Mouse (Mus musculus): ENCODE measurements around the gene Klhdc10. TPM values are rescaled to one million over a fixed set of nuclear protein-coding genes. Genes with fewer than 3 reads are reported as not detected.

Klhdc10 gene
- 34.4 and 36.9 TPM in 2 replicates for polyA plus RNA-seq (2015; fragmentation: Nextera tagmentation; extraction: Ambion mirVana)

DNA sequence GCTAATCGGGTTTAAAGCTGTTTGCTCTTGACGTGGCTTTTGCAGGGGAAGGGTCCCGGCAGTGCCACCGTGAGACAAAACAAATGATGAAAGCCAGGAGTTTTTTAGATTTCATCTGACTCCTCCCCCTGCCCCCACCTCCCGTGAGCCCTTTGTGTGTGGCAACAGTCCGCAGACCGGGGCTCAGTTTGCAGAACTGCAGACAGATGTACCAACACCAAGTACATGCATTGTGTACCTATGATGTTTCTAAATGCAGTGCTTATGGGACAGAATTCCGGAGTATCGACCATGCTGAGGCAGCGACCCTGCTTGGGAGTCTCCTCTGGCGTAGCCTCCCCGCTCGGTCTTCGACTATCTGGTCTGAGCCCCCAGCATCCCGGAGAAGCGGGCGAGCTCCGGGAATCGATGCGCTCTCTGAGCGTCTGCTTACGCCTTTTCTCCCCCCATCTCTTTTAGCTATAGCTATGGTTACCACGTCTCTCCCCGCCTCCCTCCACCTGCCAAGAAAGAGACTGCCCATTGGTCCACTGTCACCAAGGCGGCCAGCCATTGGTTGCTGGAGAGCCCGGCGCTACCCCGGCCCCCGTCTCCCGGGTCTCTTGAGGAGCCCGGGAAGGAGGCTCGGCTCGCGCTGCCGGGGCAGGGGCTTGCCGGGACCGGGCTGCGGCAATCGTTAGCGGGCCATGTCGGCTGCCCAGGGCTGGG lies at the start of gene Klhdc10:
Klhdc10 (plus strand) TSS at position 561 of the 708 bp plus-strand sequence.
- peak; percentile 100 for ATAC-seq (ENCODE audit: low FRiP score, low read depth)
- WGBS, result under 1% methylated on average over 40 of the region's 41 CpGs
- H3K9me3 ChIP-seq, result no peaks in the 10 kb centered on the region
- peaks cover 21% of the 10 kb centered on the region for H3K4me1 ChIP-seq (replicated peaks)
- no peaks in the 10 kb centered on the region for H3K27me3 ChIP-seq
- H3K27ac ChIP-seq (replicated peaks), result peak within 1 kb of the TSS; percentile 94
- peak within 1 kb of the TSS; percentile 89 for H3K4me3 ChIP-seq
- H3K9ac ChIP-seq, result peak within 1 kb of the TSS; percentile 95
- no peaks in the 10 kb centered on the region for H3K36me3 ChIP-seq
- peak within 1 kb of the TSS; percentile 63 for H3K4me2 ChIP-seq

DNA sequence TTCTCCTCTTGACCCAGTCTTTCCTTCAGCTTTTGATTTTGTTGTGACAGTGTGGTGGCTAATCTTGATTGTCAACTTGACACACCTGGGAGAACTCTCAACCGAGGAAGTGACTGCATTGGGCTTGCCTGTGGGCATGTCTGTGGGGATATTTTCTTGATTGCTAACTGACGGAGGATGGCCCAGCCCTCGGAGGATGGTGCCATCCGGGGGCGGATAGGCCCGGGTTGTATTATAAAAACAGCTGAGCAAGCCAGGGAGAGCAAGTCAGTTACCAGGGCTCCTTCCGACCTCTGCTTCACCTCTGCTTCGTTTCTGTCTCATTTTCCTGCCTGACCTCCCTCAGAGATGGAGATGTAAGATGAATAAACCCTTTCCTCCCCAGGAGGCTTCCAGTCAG lies 48.9 kb upstream of the Klhdc10 start:
- no peak overlapping the region for H3K4me2 ChIP-seq
- H3K36me3 ChIP-seq, result no peaks in the 10 kb centered on the region
- H3K9ac ChIP-seq, result no peak overlapping the region
- no peaks in the 10 kb centered on the region for H3K4me1 ChIP-seq (replicated peaks)
- H3K27ac ChIP-seq (replicated peaks), result no peak overlapping the region
- no peak for ATAC-seq (ENCODE audit: low FRiP score, low read depth)
- 59% methylated on average over 8 of the region's 8 CpGs for WGBS
- H3K4me3 ChIP-seq, result no peak overlapping the region
- no peaks in the 10 kb centered on the region for H3K9me3 ChIP-seq
- H3K27me3 ChIP-seq, result no peaks in the 10 kb centered on the region

DNA sequence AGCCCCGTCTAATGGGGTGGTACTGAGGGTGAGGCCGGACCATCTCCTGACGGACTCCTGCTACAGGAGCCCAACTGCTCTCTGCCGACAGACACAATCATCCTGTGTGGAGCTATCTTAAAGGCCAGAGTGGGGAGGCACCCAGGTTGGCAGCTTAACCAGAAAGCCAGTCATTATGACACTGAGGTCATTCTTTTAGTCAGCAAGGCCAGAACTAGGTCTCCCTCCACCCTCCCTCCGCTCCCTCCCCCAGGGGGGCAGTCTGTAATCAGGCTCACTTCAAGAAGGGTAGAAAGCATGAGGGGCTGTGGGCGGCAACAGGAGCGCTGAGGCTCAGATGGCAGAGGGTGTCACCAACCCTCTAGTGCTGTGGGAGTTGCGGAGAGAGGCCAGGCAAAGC lies 48.0 kb upstream of the Klhdc10 start:
- WGBS, result 85% methylated on average over 8 of the region's 8 CpGs
- Histone ChIP-seq H3K9me3 (no peaks in the 10 kb centered on the region), H3K36me3 (no peaks in the 10 kb centered on the region)

DNA sequence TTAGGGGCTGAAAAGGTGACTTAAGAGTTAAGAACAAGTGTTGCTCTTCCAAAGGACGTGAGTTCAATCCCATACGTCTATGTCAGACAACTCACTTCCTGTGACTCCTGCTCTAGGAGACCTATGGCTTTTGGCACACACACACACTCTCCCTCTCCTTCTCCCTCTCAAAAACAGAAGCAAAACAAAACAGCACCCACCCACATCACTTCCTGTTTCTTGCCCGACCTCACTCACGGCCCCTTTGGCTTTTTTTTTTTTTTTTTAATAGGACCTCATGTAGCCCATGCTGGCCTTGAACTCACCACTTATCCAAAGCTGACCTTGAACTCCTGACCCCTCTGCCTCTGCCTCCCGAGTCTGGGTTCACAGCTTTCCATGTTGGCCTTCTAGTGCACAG lies 46.9 kb upstream of the Klhdc10 start:
- H3K4me3 ChIP-seq, result no peak overlapping the region
- H3K9ac ChIP-seq, result no peak overlapping the region
- H3K4me2 ChIP-seq, result no peak overlapping the region
- WGBS, result 70% methylated on average over 5 of the region's 5 CpGs
- H3K36me3 ChIP-seq, result no peaks in the 10 kb centered on the region
- no peak for ATAC-seq (ENCODE audit: low FRiP score, low read depth)
- H3K9me3 ChIP-seq, result no peaks in the 10 kb centered on the region
- H3K27ac ChIP-seq (replicated peaks), result no peak overlapping the region
- H3K4me1 ChIP-seq (replicated peaks), result no peaks in the 10 kb centered on the region
- no peaks in the 10 kb centered on the region for H3K27me3 ChIP-seq

More for the DNA sequence above, 48.0 kb upstream of the Klhdc10 start:
- H3K27ac ChIP-seq (replicated peaks), result no peak overlapping the region
- no peak for ATAC-seq (ENCODE audit: low FRiP score, low read depth)
- H3K4me1 ChIP-seq (replicated peaks), result no peaks in the 10 kb centered on the region
- H3K4me3 ChIP-seq, result no peak overlapping the region
- no peak overlapping the region for H3K4me2 ChIP-seq
- H3K27me3 ChIP-seq, result no peaks in the 10 kb centered on the region
- no peak overlapping the region for H3K9ac ChIP-seq

DNA sequence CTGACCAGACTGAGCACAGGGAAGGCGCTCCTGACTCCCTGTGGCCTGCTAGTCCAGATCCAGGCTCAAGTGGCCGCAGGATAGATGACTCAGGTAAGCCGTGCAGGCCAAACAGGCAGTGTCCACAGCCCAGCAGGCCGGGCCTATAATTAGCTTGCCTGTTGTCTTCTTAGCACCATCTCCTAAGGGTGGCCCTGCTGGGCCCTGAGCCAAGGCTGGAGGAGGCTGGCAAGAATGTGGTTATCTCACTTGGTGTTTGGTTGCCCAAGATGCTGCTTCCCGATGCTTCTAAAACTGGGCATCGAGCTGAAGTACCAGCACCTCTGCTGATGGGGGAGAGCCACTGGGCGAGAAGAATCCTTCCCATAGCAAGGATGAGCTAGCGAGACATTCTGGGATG lies 46.0 kb upstream of the Klhdc10 start:
- no peak for ATAC-seq (ENCODE audit: low FRiP score, low read depth)
- Histone ChIP-seq H3K4me1 (replicated peaks) (no peaks in the 10 kb centered on the region), H3K27ac (replicated peaks) (no peak overlapping the region), H3K9ac (no peak overlapping the region), H3K9me3 (no peaks in the 10 kb centered on the region), H3K36me3 (no peaks in the 10 kb centered on the region), H3K27me3 (no peaks in the 10 kb centered on the region), H3K4me2 (no peak overlapping the region), H3K4me3 (no peak overlapping the region)
- WGBS, result 85% methylated on average over 8 of the region's 8 CpGs

DNA sequence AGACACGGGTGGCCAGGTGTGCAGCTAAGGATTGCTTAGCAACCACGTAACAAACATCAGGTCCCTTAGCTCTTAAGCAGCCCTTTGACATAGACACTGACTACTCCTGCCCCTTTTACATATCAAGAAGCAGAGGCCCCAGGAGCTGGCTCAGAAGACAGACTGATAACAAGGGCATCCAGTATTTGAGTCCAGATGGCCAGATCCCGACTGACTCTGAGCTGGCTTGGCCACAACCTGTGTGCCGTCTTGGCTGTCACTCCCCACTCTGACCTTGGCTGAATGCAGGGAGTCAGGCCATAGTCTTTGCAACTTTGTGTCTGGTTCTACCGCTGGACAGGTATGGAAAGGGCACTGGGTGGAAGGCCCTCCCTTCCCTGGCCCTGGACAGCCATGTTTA lies 45.5 kb upstream of the Klhdc10 start:
- H3K9ac ChIP-seq, result no peak overlapping the region
- ATAC-seq (ENCODE audit: low FRiP score, low read depth), result no peak

DNA sequence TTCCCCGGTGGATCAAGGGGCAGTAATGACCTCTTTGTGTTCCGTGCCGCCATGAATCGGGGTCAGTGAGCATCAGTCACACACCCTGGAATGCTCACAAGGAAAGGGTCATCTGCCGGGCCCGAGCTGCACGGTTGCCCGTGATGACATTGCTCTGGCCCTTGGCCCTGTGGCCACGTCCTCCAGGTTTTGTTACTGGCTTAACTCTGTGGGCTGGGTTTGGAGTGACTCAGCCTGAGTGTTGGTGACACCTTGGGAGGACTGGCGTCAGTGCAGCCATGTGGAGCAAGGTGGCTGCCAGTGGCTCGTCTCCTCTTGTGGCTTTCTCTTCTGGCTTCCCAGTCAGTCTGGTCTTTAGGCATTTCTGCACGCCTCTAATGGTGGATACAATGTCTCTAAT lies 45.0 kb upstream of the Klhdc10 start:
- H3K4me1 ChIP-seq (replicated peaks), result no peaks in the 10 kb centered on the region
- H3K9me3 ChIP-seq, result no peaks in the 10 kb centered on the region
- WGBS, result 91% methylated on average over 12 of the region's 12 CpGs
- no peak overlapping the region for H3K9ac ChIP-seq
- no peaks in the 10 kb centered on the region for H3K27me3 ChIP-seq
- no peak overlapping the region for H3K4me3 ChIP-seq
- no peak overlapping the region for H3K27ac ChIP-seq (replicated peaks)
- no peak overlapping the region for H3K4me2 ChIP-seq
- no peak for ATAC-seq (ENCODE audit: low FRiP score, low read depth)
- 0 out of 2 replicates have a peak, but pooled peaks cover under 1% of the 10 kb centered on the region for H3K36me3 ChIP-seq

More for the DNA sequence above, 45.5 kb upstream of the Klhdc10 start:
- H3K4me2 ChIP-seq, result no peak overlapping the region
- 85% methylated on average over 5 of the region's 5 CpGs for whole genome bisulfite sequencing
- no peaks in the 10 kb centered on the region for H3K36me3 ChIP-seq
- H3K9me3 ChIP-seq, result no peaks in the 10 kb centered on the region
- H3K4me1 ChIP-seq (replicated peaks), result no peaks in the 10 kb centered on the region
- H3K27me3 ChIP-seq, result no peaks in the 10 kb centered on the region
- no peak overlapping the region for H3K27ac ChIP-seq (replicated peaks)
- no peak overlapping the region for H3K4me3 ChIP-seq

DNA sequence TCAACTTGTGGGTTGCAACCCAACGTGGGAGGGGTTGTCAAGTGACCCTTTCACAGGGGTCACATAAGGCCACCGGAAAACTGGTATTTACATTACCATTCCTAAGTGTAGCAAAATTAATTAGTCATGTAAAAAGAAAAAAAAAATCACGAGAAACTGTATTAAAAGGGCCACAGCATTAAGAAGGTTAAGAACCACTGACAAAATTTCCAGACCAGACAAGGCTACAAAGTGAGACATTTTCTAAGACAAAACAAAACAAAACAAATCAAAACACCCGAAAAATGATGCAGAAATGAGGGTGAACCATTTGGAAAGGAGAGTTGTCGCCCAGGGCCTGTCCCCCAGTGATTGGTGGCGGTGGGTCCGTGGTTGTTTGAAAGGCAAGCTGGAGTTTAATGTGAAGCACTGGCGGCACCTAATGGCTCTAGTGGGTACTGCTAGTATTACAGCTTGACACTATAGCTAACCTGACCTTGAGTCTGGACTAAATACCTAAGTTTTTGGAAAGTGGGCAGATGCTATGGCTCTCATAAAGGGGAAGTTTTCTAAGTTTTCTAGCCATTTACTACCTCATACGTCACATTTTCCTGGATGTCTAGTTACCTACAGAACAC lies 44.0 kb upstream of the Klhdc10 start:
- peak; percentile 46; the same call in 1 of the 2 replicates for ATAC-seq (ENCODE audit: low FRiP score, low read depth)
- H3K4me2 ChIP-seq, result no peak overlapping the region
- WGBS, result 20% methylated on average over 9 of the region's 9 CpGs
- no peaks in the 10 kb centered on the region for H3K4me1 ChIP-seq (replicated peaks)
- no peak overlapping the region for H3K4me3 ChIP-seq
- H3K9me3 ChIP-seq, result no peaks in the 10 kb centered on the region
- H3K9ac ChIP-seq, result no peak overlapping the region
- H3K27me3 ChIP-seq, result no peaks in the 10 kb centered on the region
- H3K36me3 ChIP-seq, result 0 out of 2 replicates have a peak, but pooled peaks cover 4% of the 10 kb centered on the region
- no peak overlapping the region for H3K27ac ChIP-seq (replicated peaks)

DNA sequence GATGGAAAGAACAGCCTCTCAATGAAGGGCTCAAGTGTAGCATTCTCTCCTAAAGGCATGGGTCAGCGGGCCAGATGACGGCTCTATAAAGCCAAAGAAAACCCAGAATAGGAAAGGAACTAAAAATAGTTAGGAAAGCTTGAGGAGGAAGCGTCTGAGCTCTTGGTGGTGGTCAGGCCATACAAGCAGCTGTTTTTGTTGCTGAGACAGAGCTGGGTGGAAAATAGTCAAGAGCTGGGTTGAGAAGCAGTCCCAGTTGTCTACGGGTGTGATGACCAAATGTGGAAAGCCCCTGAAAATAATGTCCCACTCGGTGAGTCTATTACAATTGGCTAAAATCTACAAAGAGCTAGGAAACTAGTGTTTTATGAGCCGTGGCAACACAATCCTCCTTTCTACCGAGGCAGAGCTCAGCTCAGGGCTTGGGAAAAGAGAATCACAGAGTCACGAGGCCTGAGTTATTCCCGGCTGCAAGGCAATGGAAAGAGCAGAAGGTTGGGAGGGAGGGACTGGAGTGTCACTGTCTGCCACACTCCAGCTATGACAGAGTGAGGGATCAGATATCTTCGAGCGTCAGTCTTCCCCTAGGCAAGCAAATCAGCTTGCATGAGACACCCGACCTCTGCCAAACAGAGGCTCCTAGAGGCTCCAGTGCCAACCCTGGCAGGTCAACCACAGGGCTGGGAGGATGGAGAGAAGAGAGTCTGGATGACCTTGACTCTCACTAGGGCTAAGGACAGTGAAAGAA lies 41.7 kb upstream of the Klhdc10 start:
- Histone ChIP-seq H3K4me2 (no peak overlapping the region), H3K27me3 (no peaks in the 10 kb centered on the region), H3K9me3 (no peaks in the 10 kb centered on the region), H3K36me3 (peaks cover 9% of the 10 kb centered on the region), H3K27ac (replicated peaks) (no peak overlapping the region), H3K4me3 (no peak overlapping the region), H3K4me1 (replicated peaks) (no peaks in the 10 kb centered on the region), H3K9ac (no peak overlapping the region)
- 76% methylated on average over 12 of the region's 12 CpGs for WGBS
- no peak for ATAC-seq (ENCODE audit: low FRiP score, low read depth)

DNA sequence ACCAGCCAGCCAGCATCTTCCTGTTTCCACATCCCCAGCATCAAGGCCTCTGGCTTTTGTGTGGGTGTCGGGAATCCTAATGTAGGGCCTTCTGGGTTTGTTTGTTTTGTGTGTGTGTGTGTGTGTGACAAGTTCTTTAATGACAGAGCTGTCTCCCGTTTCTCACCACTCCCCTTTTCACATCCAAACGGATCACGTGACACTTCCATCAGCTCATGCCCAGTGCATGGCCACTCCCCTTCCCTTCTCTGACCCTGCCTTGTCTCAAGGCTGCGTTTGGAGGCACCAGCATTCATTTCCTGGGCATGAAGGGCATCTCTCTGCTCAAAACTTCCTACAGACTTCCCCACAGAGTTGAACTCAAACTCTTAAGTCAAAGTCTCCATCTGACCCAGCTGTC lies 37.9 kb upstream of the Klhdc10 start:
- Histone ChIP-seq H3K36me3 (peaks cover 42% of the 10 kb centered on the region), H3K9ac (no peak overlapping the region)
- ATAC-seq (ENCODE audit: low FRiP score, low read depth), result no peak

DNA sequence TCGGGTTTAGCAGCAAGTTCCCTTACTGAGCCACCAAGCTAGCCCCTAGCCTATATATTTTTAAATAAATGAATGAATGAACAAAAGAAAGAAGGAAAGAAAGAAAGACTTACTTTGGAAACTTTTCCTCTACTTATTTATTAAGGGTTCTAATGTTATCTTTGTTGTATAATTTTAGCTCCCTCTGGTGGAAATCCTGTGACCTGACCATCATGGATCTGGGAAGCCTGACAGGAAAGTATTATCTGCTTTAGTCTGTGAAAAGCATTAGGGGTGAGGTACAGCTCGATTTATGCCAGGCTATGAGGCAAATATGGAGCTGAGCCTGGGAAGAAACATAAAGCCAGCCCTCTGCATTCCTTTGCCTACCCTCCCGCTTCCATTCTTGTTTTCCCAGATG lies 32.4 kb upstream of the Klhdc10 start:
- no peak overlapping the region for H3K4me3 ChIP-seq
- no peak overlapping the region for H3K4me2 ChIP-seq
- no peak overlapping the region for H3K9ac ChIP-seq
- H3K4me1 ChIP-seq (replicated peaks), result no peaks in the 10 kb centered on the region
- 90% methylated on average over 3 of the region's 3 CpGs for WGBS
- H3K27ac ChIP-seq (replicated peaks), result no peak overlapping the region
- peaks cover 83% of the 10 kb centered on the region for H3K36me3 ChIP-seq
- H3K27me3 ChIP-seq, result no peaks in the 10 kb centered on the region
- no peaks in the 10 kb centered on the region for H3K9me3 ChIP-seq
- no peak for ATAC-seq (ENCODE audit: low FRiP score, low read depth)

More for the DNA sequence above, 37.9 kb upstream of the Klhdc10 start:
- Histone ChIP-seq H3K27me3 (no peaks in the 10 kb centered on the region), H3K4me2 (no peak overlapping the region), H3K4me1 (replicated peaks) (no peaks in the 10 kb centered on the region), H3K9me3 (no peaks in the 10 kb centered on the region), H3K4me3 (no peak overlapping the region), H3K27ac (replicated peaks) (no peak overlapping the region)
- WGBS, result 45% methylated on average over 5 of the region's 5 CpGs
